Mouse (Mus musculus): ENCODE results near the gene Tet1. TPM values are rescaled to one million over a fixed set of nuclear protein-coding genes. Genes with fewer than 3 reads are reported as not detected.

The Tet1 gene
- total and polyA plus RNA-seq, 3 experiments: 0.08 TPM; not detected in 1

GRCm38 (mm10) chr10:62946738-62947471 lies 38.1 kb upstream of the Tet1 start, which contains the start of gene Dna2 (continued):
- TF ChIP-seq BHLHE40 (IDR thresholded peaks at IDR 0.05; ENCODE audit: borderline replicate concordance, low read depth, low read length) (no peak), MAFK (IDR thresholded peaks at IDR 0.05; ENCODE audit: borderline replicate concordance, low read depth, low read length) (no peak), GATA1 (IDR thresholded peaks at IDR 0.05; ENCODE audit: low read depth, low read length) (no peak)

- no peak for DNase-seq (ENCODE audit: low read depth, low spot score)
- Histone ChIP-seq H3K9ac (ENCODE audit: control insufficient read depth, low read depth, low read length, poor library complexity, severe bottlenecking) (no peak overlapping the region), H3K27ac (ENCODE audit: control insufficient read depth, low read depth, low read length) (no peak overlapping the region), H3K9me3 (replicated peaks; ENCODE audit: insufficient read depth, low read length) (no peaks in the 10 kb centered on the region), H3K4me1 (ENCODE audit: control insufficient read depth in 1 of 2, insufficient read depth in 2 of 2, low read length in 2 of 2) (peaks cover 2 to 12% of the 10 kb centered on the region in 2 experiments; a peak in 2 of 4 replicates), H3K79me2 (ENCODE audit: control insufficient read depth, insufficient read depth, low read length, poor library complexity) (peaks cover 15% of the 10 kb centered on the region), H3K36me3 (ENCODE audit: control insufficient read depth in 1 of 2, insufficient read depth in 2 of 2, low read length in 2 of 2) (peaks cover 7 to 9% of the 10 kb centered on the region in 2 experiments), H3K4me3 (ENCODE audit: control insufficient read depth in 1 of 2, insufficient read depth in 1 of 2, low read depth in 2 of 2, low read length in 2 of 2) (no peak overlapping the region), H3K27me3 (ENCODE audit: control insufficient read depth in 1 of 2, insufficient read depth in 2 of 2, low read length in 2 of 2) (no peaks in the 10 kb centered on the region)
- no peak for TF ChIP-seq POLR2AphosphoS5 (IDR thresholded peaks at IDR 0.05; ENCODE audit: borderline replicate concordance, low read depth, low read length)
- no peak for TF ChIP-seq USF2 (IDR thresholded peaks at IDR 0.05; ENCODE audit: borderline replicate concordance in 1 of 2, insufficient read depth in 1 of 2, low read depth in 1 of 2, low read length in 2 of 2)
- no peak for TF ChIP-seq EP300 (IDR thresholded peaks at IDR 0.05; ENCODE audit: low read depth in 1 of 2, low read length in 2 of 2)
- no peak for TF ChIP-seq TAL1 (IDR thresholded peaks at IDR 0.05; ENCODE audit: low read length)
- no peak for TF ChIP-seq MYB (IDR thresholded peaks at IDR 0.05; ENCODE audit: low read depth, low read length)
- no peak for TF ChIP-seq RCOR1 (IDR thresholded peaks at IDR 0.05; ENCODE audit: low read depth, low read length)
- no peak for TF ChIP-seq ELF1 (IDR thresholded peaks at IDR 0.05; ENCODE audit: low read depth, low read length)
These were observed 36.3 kb upstream of the Tet1 start for GRCm38 (mm10) chr10:62944975-62945580.

- no peaks in the 10 kb centered on the region for H3K79me2 ChIP-seq (ENCODE audit: control insufficient read depth, insufficient read depth, low read length, poor library complexity)
- no peaks in the 10 kb centered on the region for H3K27me3 ChIP-seq (ENCODE audit: control insufficient read depth in 1 of 2, insufficient read depth in 2 of 2, low read length in 2 of 2)
- no peak overlapping the region for H3K27ac ChIP-seq (ENCODE audit: control insufficient read depth, low read depth, low read length)
- no peaks in the 10 kb centered on the region for H3K4me1 ChIP-seq (ENCODE audit: control insufficient read depth in 1 of 2, insufficient read depth in 2 of 2, low read length in 2 of 2)
- peak; percentile 43 for DNase-seq (ENCODE audit: low read depth, low spot score)
- no peak overlapping the region for H3K9ac ChIP-seq (ENCODE audit: control insufficient read depth, low read depth, low read length, poor library complexity, severe bottlenecking)
- no peaks in the 10 kb centered on the region for H3K9me3 ChIP-seq (replicated peaks; ENCODE audit: insufficient read depth, low read length)
- H3K36me3 ChIP-seq (ENCODE audit: control insufficient read depth in 1 of 2, insufficient read depth in 2 of 2, low read length in 2 of 2): peaks cover 0 to 2% of the 10 kb centered on the region in 2 experiments; a peak in 2 of 4 replicates
- no peak overlapping the region for H3K4me3 ChIP-seq (ENCODE audit: control insufficient read depth in 1 of 2, insufficient read depth in 1 of 2, low read depth in 2 of 2, low read length in 2 of 2)
- TF ChIP-seq RAD21 (IDR thresholded peaks at IDR 0.05; ENCODE audit: low read depth, low read length): peak; percentile 19
- TF ChIP-seq NELFE (IDR thresholded peaks at IDR 0.05; ENCODE audit: low read depth, low read length): no peak
- peak; percentile 33; the same call in 1 of the 2 replicates for TF ChIP-seq SMC3 (IDR thresholded peaks at IDR 0.05; ENCODE audit: low read depth, low read length)
- TF ChIP-seq ZC3H11A (IDR thresholded peaks at IDR 0.05; ENCODE audit: low read depth, low read length): no peak
- TF ChIP-seq MEF2A (IDR thresholded peaks at IDR 0.05; ENCODE audit: extremely low read depth, insufficient replicate concordance, low read depth, low read length, poor library complexity, severe bottlenecking): no peak
- no peak for TF ChIP-seq EP300 (IDR thresholded peaks at IDR 0.05; ENCODE audit: low read depth in 1 of 2, low read length in 2 of 2)
- TF ChIP-seq ETS1 (IDR thresholded peaks at IDR 0.05; ENCODE audit: low read depth, low read length): no peak
- TF ChIP-seq JUND (IDR thresholded peaks at IDR 0.05; ENCODE audit: low read depth, low read length): no peak
- no peak for TF ChIP-seq MAX (IDR thresholded peaks at IDR 0.05; ENCODE audit: low read length)
- no peak for TF ChIP-seq POLR2AphosphoS5 (IDR thresholded peaks at IDR 0.05; ENCODE audit: borderline replicate concordance, low read depth, low read length)
- no peak for TF ChIP-seq E2F4 (IDR thresholded peaks at IDR 0.05; ENCODE audit: borderline replicate concordance, low read depth, low read length)
- no peak for TF ChIP-seq NRF1 (IDR thresholded peaks at IDR 0.05; ENCODE audit: insufficient read depth, low read depth, low read length, poor library complexity, severe bottlenecking)
- peak; percentile 20 to 49 (median 22); a peak in 4 of 6 replicates for TF ChIP-seq CTCF (IDR thresholded peaks at IDR 0.05 in 2 of 3, conservative IDR thresholded peaks at IDR 0.05 in 1 of 3; ENCODE audit: control insufficient read depth in 1 of 3, insufficient read depth in 1 of 3, low read depth in 2 of 3, low read length in 3 of 3, poor library complexity in 1 of 3, severe bottlenecking in 1 of 3)
These were observed 23.6 kb upstream of the Tet1 start for GRCm38 (mm10) chr10:62932381-62932780.
